Mouse (Mus musculus) activated CD4-positive, CD25-positive, alpha-beta regulatory T cell, adult 4 months (primary cell): ENCODE data around the gene Ckm. TPM values are rescaled to one million over a fixed set of nuclear protein-coding genes. Genes with fewer than 3 reads are reported as not detected.

Experiments used
- ATAC-seq: one replicate; pipeline ENCODE4 v1.8.0; 2017
- polyA plus RNA-seq, 2 experiments: library from polyadenylated mRNA; unstranded; fragments of 100-300 nt; shearing (Covaris generic); gene quantifications; one replicate each; pipeline ENCODE4 v1.2.1; 2017

Ckm gene
- polyA plus RNA-seq, 2 experiments from 2014 or later = 0.34 TPM; not detected in 1

DNA sequence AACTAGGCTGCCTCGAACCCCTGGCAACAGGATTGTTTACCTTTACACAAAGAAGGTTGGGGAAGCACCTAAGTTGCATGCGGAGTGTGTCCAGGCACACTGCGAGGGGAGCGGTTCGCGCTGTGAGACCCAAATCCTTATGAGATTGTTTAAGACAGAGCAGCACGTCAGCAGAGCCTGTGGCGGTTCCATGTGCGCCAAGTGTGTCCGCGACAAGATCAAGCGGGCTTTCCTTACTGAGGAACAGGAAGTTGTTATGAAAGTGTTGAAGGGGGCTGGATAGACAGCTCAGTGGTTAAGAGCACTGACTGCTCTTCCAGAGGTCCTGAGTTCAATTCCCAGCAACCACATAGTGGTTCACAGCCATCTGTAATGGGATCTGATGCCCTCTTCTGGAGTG, 63.7 kb downstream of the Ckm start:
- no peak for ATAC-seq

DNA sequence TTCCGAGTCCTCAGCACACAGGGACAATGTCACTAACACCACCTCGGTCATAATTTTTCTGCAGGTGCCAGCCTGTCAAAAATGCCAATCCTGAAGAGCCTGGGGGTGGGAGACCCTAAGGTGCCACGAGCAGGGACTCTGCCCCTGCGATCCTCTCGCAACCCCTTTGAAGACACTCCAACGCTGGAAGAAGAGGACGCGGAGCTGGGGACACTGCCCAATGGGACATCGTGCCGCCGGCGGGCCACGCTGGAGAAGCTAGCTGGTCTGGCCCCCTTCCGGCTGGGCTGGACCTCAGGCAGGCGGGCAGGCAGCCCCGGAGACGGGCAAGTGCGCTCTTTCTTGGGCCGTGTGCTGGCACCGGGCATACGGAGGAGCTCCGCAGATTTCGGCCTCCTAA, 64.8 kb downstream of the Ckm start:
- no peak for ATAC-seq

DNA sequence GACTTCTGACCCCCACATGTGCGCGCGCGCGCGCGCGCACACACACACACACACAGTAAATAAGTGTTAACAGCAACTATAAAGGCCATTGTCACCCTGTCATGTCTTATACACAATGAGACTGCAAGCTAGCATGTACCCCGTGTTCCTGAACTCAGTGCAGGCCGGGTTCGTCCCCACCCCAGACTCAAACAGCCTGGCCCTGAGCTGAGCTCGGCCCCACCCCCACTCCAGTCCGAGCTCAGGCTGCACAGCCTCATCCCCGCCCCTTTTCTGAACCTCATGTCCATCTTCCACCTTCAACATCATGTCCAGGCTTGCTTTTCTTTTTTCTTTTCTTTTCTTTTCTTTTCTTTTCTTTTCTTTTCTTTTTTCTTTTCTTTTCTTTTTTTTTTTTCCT, 65.7 kb downstream of the Ckm start:
- no peak for ATAC-seq

DNA sequence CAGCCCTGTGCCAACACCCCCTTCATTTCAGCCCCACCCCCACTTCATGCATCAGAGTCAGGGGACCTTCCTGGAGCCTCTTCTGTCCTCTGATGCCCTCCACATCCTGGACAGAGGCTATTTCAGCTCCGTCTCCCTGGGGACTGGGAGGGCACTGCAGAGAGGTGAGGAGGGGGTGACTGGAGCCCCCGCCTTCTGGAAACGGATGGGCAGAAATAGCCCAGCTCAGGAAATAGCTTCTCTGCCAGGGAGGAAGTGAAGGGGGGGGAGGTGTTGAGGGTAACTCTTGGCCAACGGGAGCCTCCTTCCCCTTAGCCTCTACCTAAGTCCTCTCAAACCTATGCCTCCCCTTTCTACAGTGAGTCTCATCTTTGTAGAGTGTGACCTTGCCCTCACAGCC, 67.8 kb downstream of the Ckm start:
- peak; percentile 40 for ATAC-seq

Other genes with a start within 250 kb of the Ckm start
- not detected for gene Gipr, start 238.6 kb upstream of the Ckm start, polyA plus RNA-seq
- 10 to 100 TPM in 1 of 2 experiments, 1 to 10 TPM in 1; 5.2 to 16.9 TPM for gene Eml2, start 228.4 kb upstream of the Ckm start, polyA plus RNA-seq
- under 1 TPM in 1 of 2 experiments, not detected in 1; 0.30 TPM for gene Gpr4, start 192.2 kb upstream of the Ckm start, polyA plus RNA-seq
- gene Opa3, start 176.4 kb upstream of the Ckm start, polyA plus RNA-seq = 10 to 100 TPM; 16.6 to 16.9 TPM
- 100 to 1,000 TPM in 1 of 2 experiments, 10 to 100 TPM in 1; 96.0 to 113 TPM for gene Vasp, start 133.0 kb upstream of the Ckm start, polyA plus RNA-seq
- gene Ppm1n, start 124.7 kb upstream of the Ckm start, polyA plus RNA-seq = 1 to 10 TPM; 1.1 to 1.2 TPM
- not detected for gene Rtn2, start 122.2 kb upstream of the Ckm start, polyA plus RNA-seq
- gene Fosb, start 94.7 kb upstream of the Ckm start, polyA plus RNA-seq = 1 to 10 TPM in 1 of 2 experiments, under 1 TPM in 1; 0.79 to 1.1 TPM
- gene Ercc1, start 60.0 kb upstream of the Ckm start, polyA plus RNA-seq = 10 to 100 TPM; 61.1 to 72.3 TPM
- 10 to 100 TPM; 19.4 to 20.2 TPM for gene Cd3eap, start 45.3 kb upstream of the Ckm start, polyA plus RNA-seq
- gene Ppp1r13l, start 45.0 kb upstream of the Ckm start, polyA plus RNA-seq = under 1 TPM in 1 of 2 experiments, not detected in 1; 0.17 TPM
- 10 to 100 TPM in 1 of 2 experiments, 1 to 10 TPM in 1; 4.7 to 10.8 TPM for gene Ercc2, start 22.8 kb upstream of the Ckm start, polyA plus RNA-seq
- gene Klc3, start 672 bp upstream of the Ckm start, polyA plus RNA-seq = 1 to 10 TPM; 3.1 to 6.0 TPM
- gene Mark4, start 54.0 kb downstream of the Ckm start, polyA plus RNA-seq = 1 to 10 TPM; 1.2 to 2.7 TPM
- gene Exoc3l2, start 58.6 kb downstream of the Ckm start, polyA plus RNA-seq = not detected
- under 1 TPM; 0.90 to 0.91 TPM for gene Bloc1s3, start 103.6 kb downstream of the Ckm start, polyA plus RNA-seq
- gene Trappc6a, start 103.6 kb downstream of the Ckm start, polyA plus RNA-seq = 10 to 100 TPM; 38.7 to 44.6 TPM
- not detected for gene Nkpd1, start 113.1 kb downstream of the Ckm start, polyA plus RNA-seq
- gene Ppp1r37, start 158.3 kb downstream of the Ckm start, polyA plus RNA-seq = 1 to 10 TPM; 3.2 TPM
- 1 to 10 TPM in 1 of 2 experiments, under 1 TPM in 1; 0.46 to 2.3 TPM for gene Zfp296, start 172.5 kb downstream of the Ckm start, polyA plus RNA-seq
- gene Gemin7, start 172.8 kb downstream of the Ckm start, polyA plus RNA-seq = 10 to 100 TPM; 88.3 to 91.8 TPM
- gene Clasrp, start 199.7 kb downstream of the Ckm start, polyA plus RNA-seq = 1 to 10 TPM; 8.4 to 9.7 TPM
- 10 to 100 TPM; 12.6 to 14.5 TPM for gene Relb, start 224.7 kb downstream of the Ckm start, polyA plus RNA-seq